Mouse (Mus musculus): ENCODE measurements around the gene Slmap. TPM values are rescaled to one million over a fixed set of nuclear protein-coding genes. Genes with fewer than 3 reads are reported as not detected.

Slmap gene
- polyA plus RNA-seq, 1 experiment from 2014 or later: 16.7 TPM

GRCm38 (mm10) chr14:26450036-26450800 is 84.5 kb downstream of the Slmap start:
- H3K4me1 ChIP-seq: peaks cover 12% of the 10 kb centered on the region
- no peak overlapping the region for H3K27ac ChIP-seq (replicated peaks)
- no peaks in the 10 kb centered on the region for H3K27me3 ChIP-seq (replicated peaks; ENCODE audit: low read depth, poor library complexity, severe bottlenecking)
- DNase-seq (ENCODE audit: low spot score): no peak
- H3K4me3 ChIP-seq: no peak overlapping the region; the same call in 1 of the 2 replicates
- H3K36me3 ChIP-seq (replicated peaks): peaks cover 13% of the 10 kb centered on the region
- no peaks in the 10 kb centered on the region for H3K9me3 ChIP-seq
- 31% methylated on average over 16 of the region's 16 CpGs for WGBS

DNA sequence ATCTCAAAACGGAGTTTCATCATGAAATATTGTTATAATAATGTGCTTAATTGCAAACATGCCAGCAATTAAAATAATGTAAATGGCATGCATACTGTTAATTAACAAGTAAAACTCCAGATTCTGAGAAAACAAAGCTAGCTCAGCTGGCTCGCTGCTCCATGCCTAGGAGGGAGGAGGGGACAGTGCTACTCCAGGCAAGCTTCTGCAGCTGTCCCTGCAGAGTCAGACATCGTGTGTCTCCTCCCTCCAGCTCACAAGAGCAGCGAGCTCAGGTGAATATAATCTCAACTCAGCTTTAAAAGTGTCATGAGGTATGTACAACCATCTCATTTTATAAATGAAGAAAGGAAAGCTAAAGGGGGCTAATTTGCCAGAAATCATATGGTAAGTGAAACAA is 86.2 kb downstream of the Slmap start:
- H3K4me1 ChIP-seq: peaks cover 8% of the 10 kb centered on the region
- no peak overlapping the region for H3K4me3 ChIP-seq
- no peak for DNase-seq (ENCODE audit: low spot score)
- WGBS: 76% methylated on average over 4 of the region's 4 CpGs
- H3K27ac ChIP-seq (replicated peaks): no peak overlapping the region
- peaks cover 10% of the 10 kb centered on the region for H3K36me3 ChIP-seq (replicated peaks)
- no peaks in the 10 kb centered on the region for H3K27me3 ChIP-seq (replicated peaks; ENCODE audit: low read depth, poor library complexity, severe bottlenecking)
- H3K9me3 ChIP-seq: no peaks in the 10 kb centered on the region

DNA sequence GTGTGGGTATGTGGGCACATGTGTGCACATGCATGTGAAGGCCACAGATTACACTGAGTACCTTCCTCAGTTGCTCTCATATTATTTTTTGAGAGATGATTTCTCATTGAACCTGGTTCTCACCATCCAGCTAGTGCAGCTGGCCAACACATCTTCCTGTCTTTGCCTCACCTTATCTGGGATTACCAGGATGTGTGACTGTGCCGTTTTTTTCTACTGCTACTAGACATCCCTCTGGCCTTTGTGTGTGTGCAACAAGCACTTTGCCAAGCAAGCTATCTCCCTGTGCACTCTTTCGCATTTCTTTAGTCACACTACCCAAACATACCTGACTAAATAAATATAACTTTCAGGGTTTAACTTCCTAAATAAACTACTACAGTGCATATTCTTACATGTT is 87.5 kb downstream of the Slmap start:
- Histone ChIP-seq H3K27me3 (replicated peaks; ENCODE audit: low read depth, poor library complexity, severe bottlenecking) (no peaks in the 10 kb centered on the region), H3K27ac (replicated peaks) (no peak overlapping the region), H3K4me1 (peaks cover 8% of the 10 kb centered on the region), H3K4me3 (no peak overlapping the region), H3K9me3 (no peaks in the 10 kb centered on the region), H3K36me3 (replicated peaks) (peaks cover 7% of the 10 kb centered on the region)
- DNase-seq (ENCODE audit: low spot score): no peak
- 87% methylated on average over 2 of the region's 2 CpGs for WGBS

DNA sequence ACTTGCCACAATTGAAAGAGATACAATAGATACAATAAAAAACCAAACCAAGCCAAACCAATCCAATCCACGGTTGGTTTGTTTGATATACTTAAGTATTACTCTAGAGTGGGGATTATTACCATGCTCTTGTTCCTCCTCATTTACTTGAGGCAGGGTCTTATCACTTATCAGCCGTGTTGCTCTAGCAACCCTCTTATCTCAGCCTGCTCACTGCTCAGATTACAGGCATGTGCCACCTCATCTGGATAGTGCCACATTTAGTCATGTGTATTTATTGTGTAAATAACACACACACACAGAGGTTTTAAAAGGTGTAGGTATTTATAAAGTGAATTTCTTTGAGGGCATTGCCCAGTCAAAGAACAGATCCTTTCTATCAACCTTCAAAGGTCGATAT is 88.2 kb downstream of the Slmap start:
- H3K4me1 ChIP-seq: peaks cover 8% of the 10 kb centered on the region
- no peak overlapping the region for H3K4me3 ChIP-seq
- no peak overlapping the region for H3K27ac ChIP-seq (replicated peaks)
- no peaks in the 10 kb centered on the region for H3K27me3 ChIP-seq (replicated peaks; ENCODE audit: low read depth, poor library complexity, severe bottlenecking)
- WGBS: 88% methylated on average over 3 of the region's 3 CpGs
- H3K9me3 ChIP-seq: no peaks in the 10 kb centered on the region
- peaks cover 7% of the 10 kb centered on the region for H3K36me3 ChIP-seq (replicated peaks)
- no peak for DNase-seq (ENCODE audit: low spot score)

DNA sequence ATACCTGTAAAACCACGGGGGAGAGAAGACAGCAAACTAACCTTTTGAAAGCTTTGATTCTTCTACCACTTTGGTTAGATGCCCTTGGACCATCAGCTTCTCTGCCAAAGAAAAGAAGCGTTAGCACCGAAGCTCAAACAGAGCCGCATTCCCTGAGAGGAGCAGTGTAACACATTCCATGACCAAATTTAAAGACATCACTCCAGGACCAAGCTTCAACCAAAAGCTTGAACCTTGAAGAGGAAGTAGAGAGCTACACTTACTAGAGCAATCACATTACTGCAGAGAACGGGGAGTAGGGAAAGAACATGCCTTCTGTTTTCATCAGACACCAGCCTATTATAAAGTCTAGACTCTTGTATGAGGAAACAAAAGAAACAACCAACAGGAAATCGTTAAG is 92.2 kb downstream of the Slmap start:
- Histone ChIP-seq H3K4me1 (no peaks in the 10 kb centered on the region), H3K36me3 (replicated peaks) (peaks cover 8% of the 10 kb centered on the region), H3K4me3 (no peak overlapping the region), H3K27ac (replicated peaks) (no peak overlapping the region), H3K9me3 (no peaks in the 10 kb centered on the region), H3K27me3 (replicated peaks; ENCODE audit: low read depth, poor library complexity, severe bottlenecking) (no peaks in the 10 kb centered on the region)
- no peak for DNase-seq (ENCODE audit: low spot score)
- WGBS: 79% methylated on average over 6 of the region's 6 CpGs

- no peak for DNase-seq (ENCODE audit: low spot score)
- H3K27me3 ChIP-seq (replicated peaks; ENCODE audit: low read depth, poor library complexity, severe bottlenecking): no peaks in the 10 kb centered on the region
- WGBS: 86% methylated on average over 2 of the region's 2 CpGs
These were observed 93.5 kb downstream of the Slmap start for GRCm38 (mm10) chr14:26441041-26441812.

DNA sequence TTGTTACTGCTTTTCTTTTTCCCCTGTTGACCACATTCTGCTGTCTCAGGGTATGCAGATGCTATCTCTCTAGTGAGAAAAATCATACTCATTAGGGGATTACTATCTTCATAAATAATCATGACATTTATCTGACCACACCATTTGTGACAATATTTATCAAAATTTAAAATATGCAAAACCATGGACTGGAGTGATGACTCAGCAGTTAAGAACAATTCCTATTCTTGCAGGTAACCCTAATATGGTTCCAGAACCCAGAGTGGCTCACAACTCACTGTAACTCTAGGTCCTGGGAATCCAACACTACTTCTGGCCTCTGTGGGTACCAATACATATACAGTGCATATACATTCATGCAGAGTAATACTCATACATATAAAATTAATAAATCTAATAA is 94.7 kb downstream of the Slmap start:
- H3K36me3 ChIP-seq (replicated peaks): peaks cover 20% of the 10 kb centered on the region
- no peak overlapping the region for H3K4me3 ChIP-seq
- no peaks in the 10 kb centered on the region for H3K9me3 ChIP-seq
- no peak overlapping the region for H3K27ac ChIP-seq (replicated peaks)
- no peak for DNase-seq (ENCODE audit: low spot score)
- H3K4me1 ChIP-seq: no peaks in the 10 kb centered on the region
- H3K27me3 ChIP-seq (replicated peaks; ENCODE audit: low read depth, poor library complexity, severe bottlenecking): no peaks in the 10 kb centered on the region

More at GRCm38 (mm10) chr14:26441041-26441812, 93.5 kb downstream of the Slmap start:
- peaks cover 10% of the 10 kb centered on the region for H3K36me3 ChIP-seq (replicated peaks)
- no peak overlapping the region for H3K4me3 ChIP-seq
- no peaks in the 10 kb centered on the region for H3K4me1 ChIP-seq
- H3K9me3 ChIP-seq: no peaks in the 10 kb centered on the region
- no peak overlapping the region for H3K27ac ChIP-seq (replicated peaks)

- no peak overlapping the region for H3K27ac ChIP-seq (replicated peaks)
- peaks cover 33% of the 10 kb centered on the region for H3K36me3 ChIP-seq (replicated peaks)
- H3K9me3 ChIP-seq: no peaks in the 10 kb centered on the region
- no peak overlapping the region for H3K4me3 ChIP-seq
- WGBS: 86% methylated on average over 2 of the region's 2 CpGs
- DNase-seq (ENCODE audit: low spot score): no peak
- no peaks in the 10 kb centered on the region for H3K27me3 ChIP-seq (replicated peaks; ENCODE audit: low read depth, poor library complexity, severe bottlenecking)
- no peaks in the 10 kb centered on the region for H3K4me1 ChIP-seq
These were observed 97.0 kb downstream of the Slmap start for GRCm38 (mm10) chr14:26437771-26438170.

GRCm38 (mm10) chr14:26436304-26436703 is 98.4 kb downstream of the Slmap start:
- H3K27ac ChIP-seq (replicated peaks): no peak overlapping the region
- no peak overlapping the region for H3K4me3 ChIP-seq
- no peaks in the 10 kb centered on the region for H3K9me3 ChIP-seq
- H3K27me3 ChIP-seq (replicated peaks; ENCODE audit: low read depth, poor library complexity, severe bottlenecking): no peaks in the 10 kb centered on the region
- no peaks in the 10 kb centered on the region for H3K4me1 ChIP-seq
- DNase-seq (ENCODE audit: low spot score): no peak
- H3K36me3 ChIP-seq (replicated peaks): peaks cover 33% of the 10 kb centered on the region

- 83% methylated on average over 2 of the region's 2 CpGs for WGBS
- Histone ChIP-seq H3K27ac (replicated peaks) (no peak overlapping the region), H3K27me3 (replicated peaks; ENCODE audit: low read depth, poor library complexity, severe bottlenecking) (no peaks in the 10 kb centered on the region), H3K9me3 (no peaks in the 10 kb centered on the region), H3K4me1 (no peaks in the 10 kb centered on the region), H3K4me3 (no peak overlapping the region), H3K36me3 (replicated peaks) (peaks cover 39% of the 10 kb centered on the region)
- no peak for DNase-seq (ENCODE audit: low spot score)
These were observed 102.4 kb downstream of the Slmap start for GRCm38 (mm10) chr14:26432320-26432719.

DNA sequence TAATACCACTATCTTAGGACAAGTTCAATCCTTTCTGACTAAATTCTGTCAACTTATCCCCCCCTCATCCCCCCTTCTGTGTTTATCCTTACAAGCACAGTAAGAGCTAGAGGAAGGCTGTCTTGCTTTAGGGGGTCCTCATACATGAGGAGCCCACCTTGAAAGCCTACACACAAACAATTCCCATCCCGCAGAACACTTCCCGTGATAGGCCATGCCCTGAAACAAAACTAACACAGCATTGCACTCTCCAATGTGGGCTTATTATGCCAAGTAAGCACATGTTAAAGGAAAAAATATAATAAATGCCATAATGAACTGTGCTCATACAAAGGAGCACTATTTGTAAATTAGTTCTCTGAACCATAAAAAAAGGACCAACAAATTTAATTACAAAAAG is 102.8 kb downstream of the Slmap start:
- no peaks in the 10 kb centered on the region for H3K9me3 ChIP-seq
- H3K4me1 ChIP-seq: no peaks in the 10 kb centered on the region
- no peak for DNase-seq (ENCODE audit: low spot score)
- no peak overlapping the region for H3K4me3 ChIP-seq
- WGBS: 85% methylated on average over 2 of the region's 2 CpGs
- H3K36me3 ChIP-seq (replicated peaks): peaks cover 40% of the 10 kb centered on the region
- H3K27me3 ChIP-seq (replicated peaks; ENCODE audit: low read depth, poor library complexity, severe bottlenecking): no peaks in the 10 kb centered on the region
- H3K27ac ChIP-seq (replicated peaks): no peak overlapping the region

DNA sequence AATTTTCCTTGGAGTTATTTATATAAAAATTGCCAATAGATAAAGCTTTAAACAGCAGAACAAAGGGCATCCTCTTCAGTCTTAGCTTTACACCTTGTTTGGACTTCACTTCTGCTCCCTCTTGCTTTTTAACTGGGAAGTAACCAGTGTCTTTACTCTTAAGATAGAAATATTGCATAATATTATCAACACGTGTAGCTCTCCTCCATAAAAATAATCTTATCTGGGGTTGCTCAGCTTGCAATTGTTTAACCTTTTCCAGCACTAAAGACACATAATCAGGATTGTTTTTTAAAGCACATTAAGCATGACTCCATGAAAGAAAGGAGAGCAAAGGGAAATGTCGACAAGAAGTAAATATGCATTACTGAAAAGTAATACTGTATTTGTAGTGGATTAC is 114.5 kb downstream of the Slmap start:
- H3K4me1 ChIP-seq: peaks cover 12% of the 10 kb centered on the region
- no peak overlapping the region for H3K4me3 ChIP-seq
- H3K27ac ChIP-seq (replicated peaks): no peak overlapping the region
- H3K9me3 ChIP-seq: no peaks in the 10 kb centered on the region
- H3K27me3 ChIP-seq (replicated peaks; ENCODE audit: low read depth, poor library complexity, severe bottlenecking): no peaks in the 10 kb centered on the region
- no peak for DNase-seq (ENCODE audit: low spot score)
- peaks cover 65% of the 10 kb centered on the region for H3K36me3 ChIP-seq (replicated peaks)
- 93% methylated on average over 2 of the region's 2 CpGs for WGBS

- H3K4me1 ChIP-seq: peaks cover 12% of the 10 kb centered on the region
- DNase-seq (ENCODE audit: low spot score): no peak
- 59% methylated on average over 5 of the region's 5 CpGs for WGBS
- H3K9me3 ChIP-seq: no peaks in the 10 kb centered on the region
- peaks cover 46% of the 10 kb centered on the region for H3K36me3 ChIP-seq (replicated peaks)
- no peak overlapping the region for H3K4me3 ChIP-seq
- no peak overlapping the region for H3K27ac ChIP-seq (replicated peaks)
- no peaks in the 10 kb centered on the region for H3K27me3 ChIP-seq (replicated peaks; ENCODE audit: low read depth, poor library complexity, severe bottlenecking)
These were observed 116.8 kb downstream of the Slmap start for GRCm38 (mm10) chr14:26417956-26418355.

Measured in embryonic facial prominence, embryonic 10.5 days (tissue).